Mouse (Mus musculus) forebrain, embryonic 13.5 days (tissue): ENCODE measurements around the gene Colec11. TPM values are rescaled to one million over a fixed set of nuclear protein-coding genes. Genes with fewer than 3 reads are reported as not detected.

Source experiments
- ATAC-seq: fragments of 200-750 bp; cut with Nextera tagmentation; 2 replicates; pipeline ENCODE4 v1.8.0; 2017
- H3K27ac ChIP-seq: fragments of 300-500 bp; sonication (generic); 2 replicates; pipeline ENCODE4 v1.5.1; 2015; ENCODE audit warnings: inconsistent platforms, mild to moderate bottlenecking, moderate library complexity
- H3K27me3 ChIP-seq: fragments of 300-500 bp; sonication (generic); 2 replicates; pipeline ENCODE4 v1.6.1; 2015; ENCODE audit warnings: mild to moderate bottlenecking, inconsistent platforms
- H3K36me3 ChIP-seq: fragments of 300-500 bp; sonication (generic); 2 replicates; pipeline ENCODE4 v1.6.1; 2015; ENCODE audit warnings: mild to moderate bottlenecking, inconsistent platforms; ENCODE audit not compliant: poor library complexity, severe bottlenecking
- H3K4me1 ChIP-seq: fragments of 300-500 bp; sonication (generic); 2 replicates; pipeline ENCODE4 v1.6.1; 2015; ENCODE audit warnings: inconsistent platforms
- H3K4me2 ChIP-seq: fragments of 300-500 bp; sonication (generic); 2 replicates; pipeline ENCODE4 v1.6.1; 2015; ENCODE audit warnings: inconsistent platforms, mild to moderate bottlenecking, moderate library complexity
- H3K4me3 ChIP-seq: fragments of 300-500 bp; sonication (generic); 2 replicates; pipeline ENCODE4 v1.5.1; 2015; ENCODE audit warnings: mild to moderate bottlenecking, inconsistent platforms
- H3K9ac ChIP-seq: fragments of 300-500 bp; sonication (generic); 2 replicates; pipeline ENCODE4 v1.6.1; 2015; ENCODE audit warnings: mild to moderate bottlenecking, inconsistent platforms
- H3K9me3 ChIP-seq: fragments of 300-500 bp; sonication (generic); replicated peaks from 2 replicates; pipeline ENCODE4 v1.6.1; 2016; ENCODE audit warnings: inconsistent platforms
- WGBS: fragments of 180-500 bp; shearing (Covaris S2); methylation state at CpG from one replicate; pipeline ENCODE4 v1.1.7; 2015; 5-methylcytosine and 5-hydroxymethylcytosine counted together
- polyA plus RNA-seq: library from polyadenylated mRNA; unstranded; fragments of >200 nt; fragmentation: Nextera tagmentation; extraction: Ambion mirVana; gene quantifications from 2 replicates; pipeline ENCODE4 v1.2.1, GENCODE M21; 2015

The Colec11 gene
- 0.18 and 0.40 TPM in 2 replicates for polyA plus RNA-seq

GRCm38 (mm10) chr12:28623195-28623594, at the start of gene Colec11:
TSS of gene Colec11 (minus strand) at chr12:28623377.
- no peak for ATAC-seq
- no peaks in the 10 kb centered on the region for H3K9me3 ChIP-seq
- WGBS, result 70% methylated on average over 5 of the region's 5 CpGs

DNA sequence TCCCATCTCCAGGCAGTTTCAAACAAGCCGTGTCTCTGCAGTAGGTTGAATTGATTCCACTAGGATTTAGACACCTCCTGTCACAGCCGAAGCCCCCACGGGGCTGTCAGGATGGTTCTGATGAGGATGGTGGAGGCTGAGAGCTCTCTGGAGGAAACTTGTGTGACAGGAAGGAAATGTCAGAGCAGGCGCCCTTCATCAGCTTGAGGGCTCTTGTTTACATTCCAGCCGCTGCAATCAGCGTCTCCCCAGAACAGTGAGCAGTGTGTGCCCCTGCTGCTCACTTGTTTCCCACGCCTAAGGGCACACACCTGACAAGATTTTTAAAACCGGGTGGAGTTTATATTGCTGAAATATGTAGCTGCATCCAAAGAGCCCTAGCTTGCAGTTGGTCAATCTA, 44.1 kb upstream of the Colec11 start:
- 61% methylated on average over 8 of the region's 8 CpGs for WGBS
- no peak overlapping the region for H3K9ac ChIP-seq
- no peak for ATAC-seq

More at GRCm38 (mm10) chr12:28623195-28623594, at the start of gene Colec11:
- no peak within 1 kb of the TSS for H3K4me2 ChIP-seq
- peaks cover 7% of the 10 kb centered on the region; the same call in 1 of the 2 replicates for H3K4me1 ChIP-seq
- H3K27ac ChIP-seq, result no peak within 1 kb of the TSS
- H3K36me3 ChIP-seq, result peaks cover 4% of the 10 kb centered on the region
- H3K9ac ChIP-seq, result no peak within 1 kb of the TSS
- no peaks in the 10 kb centered on the region for H3K27me3 ChIP-seq
- no peak within 1 kb of the TSS for H3K4me3 ChIP-seq

DNA sequence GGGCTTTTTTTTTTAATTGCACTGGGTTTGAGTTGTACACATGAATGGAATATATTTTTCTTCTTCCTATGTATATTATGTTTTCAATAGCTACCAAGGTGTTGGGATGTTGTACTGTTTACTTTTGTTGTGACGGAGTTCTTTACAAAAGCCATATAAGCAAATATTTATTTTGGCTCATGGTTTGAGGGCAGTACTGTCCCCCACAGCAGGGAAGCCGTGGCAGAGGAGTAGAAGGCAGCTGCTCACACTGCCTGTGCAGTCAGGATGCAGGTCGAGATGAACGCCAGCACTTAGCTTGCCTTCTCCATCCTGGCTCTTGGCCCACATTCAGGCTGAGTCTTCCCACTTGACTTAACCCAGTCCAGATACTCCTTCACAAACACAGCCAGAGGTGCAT, 43.6 kb upstream of the Colec11 start:
- 85% methylated on average over 4 of the region's 4 CpGs for WGBS
- H3K9ac ChIP-seq, result no peak overlapping the region
- no peak overlapping the region for H3K27ac ChIP-seq
- peaks cover 13% of the 10 kb centered on the region for H3K4me1 ChIP-seq
- H3K9me3 ChIP-seq, result no peaks in the 10 kb centered on the region
- ATAC-seq, result no peak
- peaks cover 10% of the 10 kb centered on the region; the same call in 1 of the 2 replicates for H3K36me3 ChIP-seq
- H3K4me2 ChIP-seq, result no peak overlapping the region
- no peak overlapping the region for H3K4me3 ChIP-seq
- no peaks in the 10 kb centered on the region for H3K27me3 ChIP-seq

More for the DNA sequence above, 44.1 kb upstream of the Colec11 start:
- H3K36me3 ChIP-seq, result peaks cover 6% of the 10 kb centered on the region; the same call in 1 of the 2 replicates
- H3K27me3 ChIP-seq, result no peaks in the 10 kb centered on the region
- H3K9me3 ChIP-seq, result no peaks in the 10 kb centered on the region
- no peak overlapping the region for H3K4me3 ChIP-seq
- no peak overlapping the region for H3K4me2 ChIP-seq
- H3K27ac ChIP-seq, result no peak overlapping the region
- peaks cover 13% of the 10 kb centered on the region for H3K4me1 ChIP-seq

GRCm38 (mm10) chr12:28662628-28663027, 39.5 kb upstream of the Colec11 start:
- no peak overlapping the region for H3K4me3 ChIP-seq
- H3K4me2 ChIP-seq, result no peak overlapping the region

DNA sequence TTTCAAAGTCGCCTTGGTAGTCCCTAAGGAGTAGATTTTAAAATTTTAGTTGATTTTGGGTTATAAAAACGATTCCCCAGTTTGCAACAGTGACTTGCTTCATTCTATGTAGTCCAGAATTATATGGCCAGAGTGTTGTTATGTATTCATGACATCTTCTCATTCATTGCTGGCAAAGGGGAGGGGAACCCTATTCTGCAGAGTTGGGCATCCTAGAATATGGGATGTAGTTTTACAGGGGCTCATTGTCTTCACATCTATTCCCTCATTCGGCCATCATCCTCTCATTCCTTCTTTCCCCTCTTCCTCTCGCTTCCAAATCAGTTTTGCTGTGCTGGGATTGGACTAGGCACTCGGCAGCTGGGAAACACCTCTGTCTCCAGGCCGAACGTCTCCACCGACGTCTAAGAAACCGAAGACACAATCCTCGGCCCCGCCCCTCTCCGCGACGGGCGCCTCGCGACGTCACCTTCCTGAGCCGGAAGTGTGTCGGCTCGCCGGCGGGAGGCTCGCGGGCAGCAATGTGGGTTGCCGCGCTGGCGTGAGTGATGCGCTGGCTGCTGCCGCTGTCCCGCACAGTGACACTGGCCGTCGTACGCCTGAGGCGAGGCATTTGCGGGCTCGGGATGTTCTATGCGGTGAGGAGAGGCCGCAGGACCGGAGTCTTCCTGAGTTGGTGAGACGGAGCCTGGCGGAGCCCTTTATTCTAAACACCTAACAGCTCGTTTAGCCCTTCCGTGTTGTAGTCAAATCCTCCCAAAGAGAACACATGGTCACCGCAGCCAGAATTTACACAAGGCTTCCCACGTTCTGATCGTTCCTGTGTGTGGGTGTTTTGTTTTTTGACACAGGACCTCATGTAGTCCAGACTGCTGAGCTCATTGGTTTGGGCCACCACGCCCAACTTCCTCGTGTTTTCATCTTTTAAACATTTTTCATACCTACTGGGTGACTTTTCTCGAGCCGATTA, 26.2 kb upstream of the Colec11 start, which contains the start of gene Rnaseh1:
TSS of gene Rnaseh1 (plus strand) at position 462 of the 970 bp plus-strand sequence.
- H3K9ac ChIP-seq, result peak within 1 kb of the TSS; percentile 88
- peak within 1 kb of the TSS; percentile 80 for H3K27ac ChIP-seq
- peak within 1 kb of the TSS; percentile 79 for H3K4me2 ChIP-seq
- peaks cover 15% of the 10 kb centered on the region for H3K27me3 ChIP-seq
- peak; percentile 97 for ATAC-seq
- 2% methylated on average over 52 of the region's 52 CpGs for WGBS
- no peaks in the 10 kb centered on the region for H3K9me3 ChIP-seq
- peaks cover 19% of the 10 kb centered on the region for H3K36me3 ChIP-seq
- H3K4me3 ChIP-seq, result peak within 1 kb of the TSS; percentile 90
- peaks cover 10% of the 10 kb centered on the region for H3K4me1 ChIP-seq

More at GRCm38 (mm10) chr12:28662628-28663027, 39.5 kb upstream of the Colec11 start:
- Histone ChIP-seq H3K9ac (no peak overlapping the region), H3K27ac (no peak overlapping the region), H3K9me3 (no peaks in the 10 kb centered on the region), H3K36me3 (peaks cover 45% of the 10 kb centered on the region), H3K27me3 (no peaks in the 10 kb centered on the region), H3K4me1 (peaks cover 13% of the 10 kb centered on the region)
- WGBS, result 89% methylated on average over 4 of the region's 4 CpGs
- no peak for ATAC-seq

GRCm38 (mm10) chr12:28638778-28639177, 15.6 kb upstream of the Colec11 start:
- Histone ChIP-seq H3K27me3 (peaks cover 5% of the 10 kb centered on the region; the same call in 1 of the 2 replicates), H3K9ac (no peak overlapping the region), H3K9me3 (no peaks in the 10 kb centered on the region), H3K4me1 (peaks cover 11% of the 10 kb centered on the region), H3K4me3 (no peak overlapping the region), H3K4me2 (no peak overlapping the region), H3K27ac (no peak overlapping the region), H3K36me3 (peaks cover 8% of the 10 kb centered on the region)
- 67% methylated on average over 2 of the region's 2 CpGs for WGBS
- ATAC-seq, result no peak

DNA sequence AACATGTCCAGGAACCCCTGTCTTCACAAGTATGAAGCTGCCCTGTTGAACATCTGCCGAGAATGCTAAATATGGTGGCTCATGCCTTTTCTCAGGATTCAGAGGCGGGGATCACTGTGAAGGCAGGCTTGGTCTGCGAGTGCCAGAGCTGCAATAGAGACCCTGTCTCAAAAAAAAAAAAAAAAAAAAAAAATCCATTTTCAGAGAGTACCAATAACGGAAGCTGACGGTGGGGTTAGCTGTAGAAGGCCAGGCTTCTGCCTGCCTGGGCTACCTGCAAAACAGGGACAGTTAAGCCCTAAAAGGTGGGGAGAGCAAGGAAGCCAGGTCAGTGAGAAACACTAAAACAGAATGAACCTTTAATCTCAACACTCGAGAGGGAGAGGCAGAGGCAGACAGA, 13.4 kb upstream of the Colec11 start:
- H3K9me3 ChIP-seq, result no peaks in the 10 kb centered on the region
- H3K4me1 ChIP-seq, result peaks cover 17% of the 10 kb centered on the region
- peaks cover 30% of the 10 kb centered on the region for H3K36me3 ChIP-seq
- WGBS, result 92% methylated on average over 6 of the region's 6 CpGs
- no peaks in the 10 kb centered on the region for H3K27me3 ChIP-seq
- peak overlapping the region; percentile 92 for H3K4me3 ChIP-seq
- no peak overlapping the region for H3K27ac ChIP-seq
- no peak overlapping the region for H3K9ac ChIP-seq
- no peak for ATAC-seq
- peak overlapping the region; percentile 55 for H3K4me2 ChIP-seq

GRCm38 (mm10) chr12:28635535-28636476, 12.6 kb upstream of the Colec11 start, which contains the start of gene Rps7:
TSS of gene Rps7 (minus strand) at chr12:28635953.
- Histone ChIP-seq H3K9ac (peak within 1 kb of the TSS; percentile 99), H3K36me3 (peaks cover 37% of the 10 kb centered on the region), H3K27me3 (no peaks in the 10 kb centered on the region), H3K4me2 (peak within 1 kb of the TSS; percentile 82), H3K27ac (peak within 1 kb of the TSS; percentile 88), H3K9me3 (no peaks in the 10 kb centered on the region), H3K4me1 (peaks cover 17% of the 10 kb centered on the region), H3K4me3 (peak within 1 kb of the TSS; percentile 92)
- ATAC-seq, result peak; percentile 98
- WGBS, result 7% methylated on average over 69 of the region's 69 CpGs

DNA sequence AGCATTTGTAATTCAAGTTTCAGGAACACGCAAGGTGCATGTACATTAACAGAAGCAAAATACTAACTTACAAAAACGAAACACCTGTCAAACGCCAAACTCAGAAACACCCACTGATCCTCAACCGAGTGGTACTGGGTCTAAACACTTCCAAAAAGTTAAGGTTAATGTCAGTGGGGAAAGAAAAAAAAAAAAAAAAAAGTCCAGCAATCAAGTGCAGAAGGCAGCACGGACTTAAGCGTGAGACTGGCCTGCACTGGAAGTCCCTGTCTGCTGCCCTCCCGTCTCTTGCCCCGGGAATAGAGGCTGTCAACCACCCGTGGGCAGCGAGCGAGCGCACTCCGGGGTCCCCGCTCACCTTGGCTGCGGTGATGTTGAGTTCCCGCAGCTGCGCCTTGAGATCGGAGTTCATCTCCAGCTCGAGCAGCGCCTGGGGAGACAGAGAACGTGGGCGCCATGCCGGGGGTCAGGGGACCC, 11.9 kb upstream of the Colec11 start:
- Histone ChIP-seq H3K9ac (peak overlapping the region; percentile 99), H3K4me3 (peak overlapping the region; percentile 92), H3K4me1 (peaks cover 17% of the 10 kb centered on the region), H3K4me2 (peak overlapping the region; percentile 82), H3K27me3 (no peaks in the 10 kb centered on the region), H3K9me3 (no peaks in the 10 kb centered on the region), H3K36me3 (peaks cover 44% of the 10 kb centered on the region), H3K27ac (peak overlapping the region; percentile 88)
- ATAC-seq, result peak; percentile 13
- 2% methylated on average over 23 of the region's 23 CpGs for WGBS

DNA sequence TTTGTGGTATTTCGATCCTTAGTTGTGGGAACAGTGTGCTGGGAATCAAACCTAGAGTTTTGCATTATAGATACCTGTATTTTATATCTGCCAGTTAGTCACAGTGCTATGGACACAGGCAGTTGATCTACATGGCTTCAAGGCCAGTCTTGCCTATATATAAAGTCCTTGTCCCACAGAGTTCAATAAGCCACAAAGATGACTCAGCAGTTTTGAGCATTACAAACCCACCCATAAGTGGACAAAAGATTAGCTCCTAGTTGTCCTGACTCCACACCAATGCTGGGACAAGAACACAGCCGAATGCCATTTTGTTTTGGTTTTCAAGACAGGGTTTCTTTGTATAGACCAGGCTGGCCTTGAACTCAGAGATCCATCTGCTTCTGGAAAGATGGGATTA, 5.3 kb upstream of the Colec11 start:
- H3K4me2 ChIP-seq, result no peak overlapping the region
- no peak overlapping the region for H3K9ac ChIP-seq
- peaks cover 57% of the 10 kb centered on the region for H3K36me3 ChIP-seq
- no peak overlapping the region for H3K4me3 ChIP-seq
- H3K27me3 ChIP-seq, result no peaks in the 10 kb centered on the region
- ATAC-seq, result no peak
- peaks cover 3% of the 10 kb centered on the region; the same call in 1 of the 2 replicates for H3K4me1 ChIP-seq
- WGBS, result 85% methylated on average over 2 of the region's 2 CpGs
- H3K27ac ChIP-seq, result no peak overlapping the region
- H3K9me3 ChIP-seq, result no peaks in the 10 kb centered on the region

GRCm38 (mm10) chr12:28627092-28627491, 3.9 kb upstream of the Colec11 start:
- WGBS, result 81% methylated on average over 4 of the region's 4 CpGs
- ATAC-seq, result no peak
- peaks cover 43% of the 10 kb centered on the region for H3K36me3 ChIP-seq

More at GRCm38 (mm10) chr12:28627092-28627491, 3.9 kb upstream of the Colec11 start:
- Histone ChIP-seq H3K4me1 (peaks cover under 1% of the 10 kb centered on the region; the same call in 1 of the 2 replicates), H3K27ac (no peak overlapping the region), H3K4me2 (no peak overlapping the region), H3K9me3 (no peaks in the 10 kb centered on the region), H3K4me3 (no peak overlapping the region), H3K9ac (no peak overlapping the region), H3K27me3 (no peaks in the 10 kb centered on the region)
